Mouse (Mus musculus): ENCODE data around the gene Pcdh15.

The Pcdh15 gene

DNA sequence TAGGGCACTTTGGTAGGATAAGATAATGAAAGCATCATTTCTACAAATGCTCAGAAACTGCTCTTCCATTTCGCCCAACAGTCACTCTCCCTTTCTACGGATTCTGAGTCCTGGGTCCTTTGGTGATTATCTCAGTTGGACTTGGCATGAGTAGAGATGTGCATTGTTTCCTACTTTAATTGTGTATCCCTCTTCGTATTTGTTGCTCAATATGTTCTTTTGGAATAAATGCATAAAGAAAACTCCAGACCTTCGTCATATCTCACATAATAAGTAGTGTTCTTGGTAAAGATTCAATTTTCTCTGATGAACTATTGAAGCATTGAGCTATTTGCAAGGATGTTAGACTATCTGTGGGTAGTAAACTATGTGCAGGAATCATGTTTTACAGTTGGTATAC, 854.2 kb downstream of the Pcdh15 start:
- DNase-seq (ENCODE audit: low spot score), result no peak

DNA sequence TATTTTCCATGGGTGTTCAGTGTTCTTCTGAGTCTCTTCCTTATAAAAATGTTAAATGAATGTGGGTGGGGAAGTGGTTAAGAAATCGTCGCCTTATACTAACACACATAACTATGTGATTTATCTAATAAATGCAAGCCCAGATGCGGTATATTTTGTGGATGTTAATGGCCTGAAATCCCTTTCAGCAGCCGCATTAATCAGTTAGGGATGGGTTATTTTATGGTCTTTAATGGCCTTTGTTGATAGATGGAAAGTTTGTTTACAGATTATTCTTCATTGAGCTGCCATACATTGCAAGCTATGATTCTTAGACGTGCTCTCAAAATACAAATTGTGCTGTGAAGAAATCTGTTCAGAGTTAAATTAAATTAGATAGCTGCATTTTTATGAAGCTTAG, 884.9 kb downstream of the Pcdh15 start:
- no peak for DNase-seq (ENCODE audit: low spot score)

GRCm38 (mm10) chr10:74008836-74009235, 909.7 kb downstream of the Pcdh15 start:
- no peak for DNase-seq (ENCODE audit: low spot score)

- DNase-seq (ENCODE audit: low spot score), result no peak
Observed at GRCm38 (mm10) chr10:74023091-74023490, 923.9 kb downstream of the Pcdh15 start.

DNA sequence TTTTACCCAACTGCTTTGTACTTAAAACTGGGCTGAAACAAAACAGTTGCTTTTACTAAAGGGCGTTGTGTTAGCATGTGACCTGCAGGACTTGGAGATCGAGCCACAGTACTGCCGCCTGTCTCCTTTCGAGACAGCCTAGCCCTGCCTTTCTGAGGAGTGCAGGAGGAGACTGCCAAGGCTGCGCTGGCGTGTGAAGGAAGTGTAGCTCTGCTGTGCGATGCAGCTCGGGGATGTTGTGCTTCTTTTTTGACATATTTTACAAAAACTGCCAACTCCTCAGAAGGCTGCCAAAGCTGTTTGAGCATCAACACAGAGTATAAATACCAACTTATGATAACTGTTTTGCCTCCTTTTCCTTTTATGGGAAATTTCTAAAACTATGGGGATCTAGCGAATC, 953.9 kb downstream of the Pcdh15 start:
- DNase-seq (ENCODE audit: low spot score), result no peak

- no peak for DNase-seq (ENCODE audit: low spot score)
Observed at GRCm38 (mm10) chr10:74086653-74087052, 987.5 kb downstream of the Pcdh15 start.

DNA sequence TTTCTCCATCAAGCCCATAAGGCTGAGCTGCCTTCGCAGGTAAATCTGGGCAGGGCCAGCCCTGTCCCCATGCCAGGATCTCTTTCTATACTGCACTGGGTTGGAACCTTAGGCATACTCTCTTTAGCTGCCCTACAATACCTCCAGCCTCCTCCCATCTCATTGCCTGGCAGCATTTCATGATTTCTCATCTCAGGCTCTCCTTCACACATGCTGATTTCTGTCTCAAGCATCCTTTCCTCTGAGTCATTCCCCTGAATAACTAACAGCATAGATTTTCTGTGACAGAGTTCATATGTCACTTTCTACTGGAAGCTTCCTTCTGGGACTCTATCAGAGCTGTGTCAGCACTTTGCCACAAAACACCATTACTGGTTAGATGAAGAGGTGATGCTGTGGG, 999.2 kb downstream of the Pcdh15 start:
- DNase-seq (ENCODE audit: low spot score), result no peak

DNA sequence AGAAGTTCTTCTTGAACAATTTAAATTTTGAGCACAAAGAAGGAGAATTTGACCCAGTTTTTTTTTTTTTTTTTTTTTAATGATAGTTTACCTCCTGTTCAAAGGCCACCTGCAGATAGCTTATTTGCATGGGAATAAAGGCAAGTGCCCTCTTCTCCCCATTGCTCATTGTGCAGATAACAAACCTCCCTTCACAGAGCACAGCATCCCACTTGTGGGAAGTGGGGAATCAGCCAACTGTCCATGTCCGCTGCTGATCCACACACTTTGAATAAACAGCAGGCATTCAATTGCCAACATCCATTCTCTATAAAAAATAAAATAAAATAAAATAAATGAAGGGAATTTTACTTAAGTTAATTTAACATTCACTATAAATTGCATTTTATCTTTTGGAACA, 1015.0 kb downstream of the Pcdh15 start:
- no peak for DNase-seq (ENCODE audit: low spot score)

GRCm38 (mm10) chr10:74116817-74117216, 1017.7 kb downstream of the Pcdh15 start:
- no peak for DNase-seq (ENCODE audit: low spot score)

DNA sequence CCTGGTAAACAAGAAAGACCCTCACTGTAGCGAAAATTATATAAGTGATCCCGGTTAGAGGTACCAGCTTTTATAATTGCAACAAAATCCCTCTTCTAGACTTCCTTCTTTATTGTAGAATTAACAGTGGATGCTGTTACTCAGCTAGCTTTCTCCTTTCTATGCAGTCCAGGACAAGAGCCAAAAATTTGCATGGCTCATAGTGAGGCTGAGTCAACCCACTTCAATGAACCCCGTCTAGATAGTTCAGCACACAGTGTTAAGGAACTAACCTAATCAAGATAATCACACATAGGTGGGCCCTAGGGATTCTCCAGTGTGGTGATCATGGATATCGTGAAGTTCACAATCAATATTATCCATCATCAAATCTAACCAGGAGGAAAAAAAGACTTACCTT, 1024.3 kb downstream of the Pcdh15 start:
- no peak for DNase-seq (ENCODE audit: low spot score)

- no peak for DNase-seq (ENCODE audit: low spot score)
Observed at GRCm38 (mm10) chr10:74129192-74129591, 1030.0 kb downstream of the Pcdh15 start.

DNA sequence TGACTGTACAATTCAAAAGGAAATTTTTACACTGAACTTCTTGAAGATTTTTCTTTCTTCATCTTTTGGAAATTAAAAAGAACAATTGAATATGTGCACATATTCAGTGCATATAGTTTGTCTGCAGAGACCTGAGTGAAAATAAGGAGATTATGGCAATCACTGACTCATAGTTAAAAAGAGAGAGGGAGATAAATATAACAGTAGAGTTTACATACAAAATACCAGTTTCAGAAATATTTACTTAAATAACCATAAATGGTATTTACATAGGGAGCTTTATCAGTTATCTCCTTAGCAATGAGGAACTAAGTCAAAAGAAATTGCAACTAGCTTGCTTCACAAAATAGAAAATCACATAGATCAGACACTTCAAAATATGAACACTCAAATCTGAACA, 1030.5 kb downstream of the Pcdh15 start:
- no peak for DNase-seq (ENCODE audit: low spot score)

GRCm38 (mm10) chr10:74130805-74131204, 1031.7 kb downstream of the Pcdh15 start:
- DNase-seq (ENCODE audit: low spot score), result no peak

GRCm38 (mm10) chr10:74147966-74148365, 1048.8 kb downstream of the Pcdh15 start:
- no peak for DNase-seq (ENCODE audit: low spot score)

DNA sequence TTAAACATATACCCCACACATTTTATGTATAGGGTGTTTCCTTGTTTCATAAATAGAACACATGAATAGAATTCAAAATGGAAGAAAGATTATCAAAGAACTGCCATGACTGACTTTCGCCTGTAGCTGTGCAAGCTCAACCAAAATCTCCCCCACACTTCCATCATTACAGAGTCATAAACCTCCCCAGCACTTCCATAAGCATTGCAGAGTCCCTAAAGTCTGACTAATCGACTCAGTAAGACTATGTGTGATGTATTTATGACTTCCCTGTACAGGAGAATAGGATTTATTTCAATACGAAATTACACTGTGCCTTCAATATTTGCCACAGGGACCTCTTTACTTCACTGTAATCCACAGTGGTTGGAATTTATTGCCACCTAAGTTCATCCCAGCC, 1082.8 kb downstream of the Pcdh15 start:
- DNase-seq (ENCODE audit: low spot score), result no peak

DNA sequence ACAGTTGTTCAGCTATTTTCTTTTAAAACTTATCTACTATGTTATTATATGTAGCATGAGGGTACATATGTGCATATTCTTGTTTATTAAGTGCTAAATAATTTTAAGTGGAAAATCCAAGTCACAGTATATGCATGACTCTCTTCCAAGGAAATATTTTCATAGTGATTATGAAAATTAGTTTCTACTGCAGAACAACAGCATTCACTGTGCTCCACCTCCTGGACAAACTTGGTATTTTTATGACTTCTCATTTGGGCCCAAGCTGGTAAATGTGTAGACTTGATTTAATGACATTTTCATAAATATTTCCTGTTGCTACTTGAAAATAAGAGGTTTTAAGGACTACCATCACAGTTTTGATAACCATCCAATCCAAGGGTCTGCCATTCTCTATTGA, 1104.5 kb downstream of the Pcdh15 start:
- DNase-seq (ENCODE audit: low spot score), result no peak

- no peak for DNase-seq (ENCODE audit: low spot score)
Observed at GRCm38 (mm10) chr10:74217268-74217667, 1118.1 kb downstream of the Pcdh15 start.

DNA sequence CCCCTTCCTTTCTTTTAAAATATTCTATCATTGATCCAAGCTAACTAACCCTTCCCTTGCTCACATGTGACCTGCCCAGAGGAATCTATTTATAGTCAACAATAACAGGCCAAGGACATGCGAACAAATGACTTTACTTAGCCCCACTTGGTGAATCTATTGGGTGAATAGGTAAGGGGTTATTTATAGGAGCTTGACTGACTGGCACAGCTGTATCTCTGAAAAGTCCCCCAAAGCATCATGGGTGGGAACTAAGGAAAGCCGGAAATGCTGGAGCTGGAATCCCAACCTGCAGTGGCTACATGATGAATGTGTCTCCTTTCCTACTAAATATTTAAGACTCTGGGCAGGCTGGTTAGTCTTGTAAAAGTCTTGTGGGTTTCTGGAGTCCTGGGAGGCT, 1121.3 kb downstream of the Pcdh15 start:
- no peak for DNase-seq (ENCODE audit: low spot score)

DNA sequence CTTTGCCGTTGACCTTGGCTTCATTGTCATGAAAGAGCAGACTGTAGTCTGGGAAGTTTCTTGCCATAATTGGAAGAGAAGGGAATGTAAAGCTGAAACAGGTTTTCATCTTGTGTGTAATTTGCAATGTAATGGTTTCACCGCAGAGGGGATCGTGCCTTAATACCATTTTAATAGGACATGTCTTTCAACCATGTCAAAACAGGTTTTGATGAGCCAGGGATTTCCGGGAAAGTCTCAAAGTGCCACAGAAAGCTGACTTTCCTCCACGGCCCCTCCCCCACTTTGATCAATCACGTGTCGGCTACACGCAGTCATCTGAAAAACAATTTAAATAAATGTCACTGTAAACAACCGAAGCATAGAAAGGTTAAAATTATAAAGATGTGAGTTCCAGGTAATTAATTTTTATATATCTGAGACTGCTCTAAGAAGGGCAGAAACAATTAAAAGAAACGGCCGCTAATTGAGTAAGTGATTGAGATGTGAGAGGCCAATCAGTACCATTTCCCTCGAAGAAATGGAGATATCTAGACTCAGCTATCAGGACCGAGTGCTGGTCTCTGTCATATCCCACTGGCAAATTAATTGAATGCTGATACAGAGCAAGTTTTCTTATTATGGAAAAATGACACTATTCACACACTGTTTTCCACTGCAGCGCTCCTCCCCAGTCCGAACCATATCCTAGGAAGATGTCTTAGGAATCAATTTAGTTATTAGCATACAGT, 1158.7 kb downstream of the Pcdh15 start:
- DNase-seq (ENCODE audit: low spot score), result no peak

GRCm38 (mm10) chr10:74258639-74259038, 1159.5 kb downstream of the Pcdh15 start:
- DNase-seq (ENCODE audit: low spot score), result no peak

GRCm38 (mm10) chr10:74269637-74270269, 1170.6 kb downstream of the Pcdh15 start:
- DNase-seq (ENCODE audit: low spot score), result no peak

- no peak for DNase-seq (ENCODE audit: low spot score)
Observed at GRCm38 (mm10) chr10:74270894-74271293, 1171.8 kb downstream of the Pcdh15 start.

DNA sequence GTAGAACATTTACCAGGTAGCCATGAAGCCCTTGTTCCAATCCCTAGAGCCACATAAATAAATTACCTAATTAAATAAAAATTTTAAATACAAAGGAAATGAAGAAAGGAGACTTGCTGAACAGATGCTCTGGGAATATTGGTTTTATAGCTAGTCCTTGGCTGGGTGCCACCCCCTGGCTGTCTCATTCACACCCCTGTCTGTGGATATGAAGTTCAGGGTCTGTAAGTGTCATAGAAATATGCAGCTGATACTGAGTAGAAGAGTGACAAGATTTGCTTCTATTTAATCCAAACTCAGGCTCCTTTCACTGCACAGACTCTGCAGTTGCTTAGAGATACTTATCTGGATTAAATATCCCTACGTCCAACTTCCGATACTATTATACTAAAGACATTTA, 1205.0 kb downstream of the Pcdh15 start:
- no peak for DNase-seq (ENCODE audit: low spot score)

Measured in urinary bladder, postnatal 25 days (tissue).